Mouse (Mus musculus): Measurements from ENCODE around the gene Irf3. TPM values are rescaled to one million over a fixed set of nuclear protein-coding genes. Genes with fewer than 3 reads are reported as not detected.

Gene Irf3
- polyA plus RNA-seq, 1 experiment from 2014 or later: 73.6 TPM

DNA sequence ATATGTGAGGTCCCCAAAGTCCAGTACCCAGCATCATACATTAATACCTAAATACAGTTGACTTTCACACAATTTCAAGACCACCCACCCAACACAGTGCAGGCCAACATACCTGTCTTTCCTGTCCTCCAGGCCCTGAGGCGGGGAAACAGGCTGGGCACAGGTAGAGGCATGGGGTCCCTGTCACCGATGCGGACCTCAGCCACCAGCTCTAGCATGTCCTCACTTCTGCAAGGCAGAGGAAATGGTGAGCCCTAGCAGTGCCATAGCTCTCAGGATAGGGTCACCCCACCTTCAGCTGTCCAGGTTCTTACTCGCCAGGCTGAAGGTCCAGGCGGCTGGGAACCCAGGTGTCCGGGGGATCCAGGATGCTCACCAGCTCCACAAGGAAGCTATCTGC is 14.6 kb downstream of the Irf3 start:
- WGBS: 96% methylated on average over 6 of the region's 6 CpGs
- no peak for ATAC-seq (replicated peaks; ENCODE audit: extremely low read depth, insufficient read depth, low FRiP score)
- peaks cover 8% of the 10 kb centered on the region for H3K4me1 ChIP-seq (ENCODE audit: control insufficient read depth, insufficient read depth, low read length)
- H3K4me3 ChIP-seq (ENCODE audit: low read length): no peak overlapping the region
- no peak overlapping the region for H3K4me2 ChIP-seq (ENCODE audit: low read depth, low read length)
- H3K9me3 ChIP-seq (replicated peaks; ENCODE audit: control insufficient read depth, low read length): no peaks in the 10 kb centered on the region
- peaks cover 50% of the 10 kb centered on the region for H3K36me3 ChIP-seq (ENCODE audit: control insufficient read depth, insufficient read depth)
- H3K9ac ChIP-seq (ENCODE audit: low read length): no peak overlapping the region
- no peak overlapping the region for H3K27ac ChIP-seq (ENCODE audit: low read length)
- no peaks in the 10 kb centered on the region for H3K27me3 ChIP-seq (ENCODE audit: control insufficient read depth, insufficient read depth, low read length)

DNA sequence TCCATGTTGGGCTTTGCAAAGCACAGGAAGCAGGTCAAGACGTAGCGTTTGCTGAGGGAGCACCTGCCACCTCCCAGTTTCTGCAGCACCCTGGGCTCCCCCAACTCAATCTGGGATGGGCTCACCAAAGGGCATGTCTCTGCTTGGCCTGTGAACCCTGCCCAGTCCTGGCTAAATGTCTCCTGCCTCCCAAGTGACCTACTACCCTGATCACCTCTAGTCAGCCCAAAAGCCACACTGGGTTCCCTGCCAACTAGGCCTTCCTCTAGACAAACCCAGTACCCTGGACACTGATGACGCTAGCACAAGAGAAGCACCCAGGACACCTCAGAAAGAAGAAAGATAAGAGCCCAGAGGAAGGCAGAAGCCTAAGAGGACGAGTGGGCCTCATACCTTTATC is 15.4 kb downstream of the Irf3 start:
- no peak overlapping the region for H3K9ac ChIP-seq (ENCODE audit: low read length)
- 75% methylated on average over 4 of the region's 4 CpGs for WGBS
- no peaks in the 10 kb centered on the region for H3K27me3 ChIP-seq (ENCODE audit: control insufficient read depth, insufficient read depth, low read length)
- no peak overlapping the region for H3K4me3 ChIP-seq (ENCODE audit: low read length)
- peaks cover 8% of the 10 kb centered on the region for H3K4me1 ChIP-seq (ENCODE audit: control insufficient read depth, insufficient read depth, low read length)
- H3K36me3 ChIP-seq (ENCODE audit: control insufficient read depth, insufficient read depth): peaks cover 42% of the 10 kb centered on the region
- no peaks in the 10 kb centered on the region for H3K9me3 ChIP-seq (replicated peaks; ENCODE audit: control insufficient read depth, low read length)
- H3K27ac ChIP-seq (ENCODE audit: low read length): no peak overlapping the region
- H3K4me2 ChIP-seq (ENCODE audit: low read depth, low read length): no peak overlapping the region
- ATAC-seq (replicated peaks; ENCODE audit: extremely low read depth, insufficient read depth, low FRiP score): no peak

DNA sequence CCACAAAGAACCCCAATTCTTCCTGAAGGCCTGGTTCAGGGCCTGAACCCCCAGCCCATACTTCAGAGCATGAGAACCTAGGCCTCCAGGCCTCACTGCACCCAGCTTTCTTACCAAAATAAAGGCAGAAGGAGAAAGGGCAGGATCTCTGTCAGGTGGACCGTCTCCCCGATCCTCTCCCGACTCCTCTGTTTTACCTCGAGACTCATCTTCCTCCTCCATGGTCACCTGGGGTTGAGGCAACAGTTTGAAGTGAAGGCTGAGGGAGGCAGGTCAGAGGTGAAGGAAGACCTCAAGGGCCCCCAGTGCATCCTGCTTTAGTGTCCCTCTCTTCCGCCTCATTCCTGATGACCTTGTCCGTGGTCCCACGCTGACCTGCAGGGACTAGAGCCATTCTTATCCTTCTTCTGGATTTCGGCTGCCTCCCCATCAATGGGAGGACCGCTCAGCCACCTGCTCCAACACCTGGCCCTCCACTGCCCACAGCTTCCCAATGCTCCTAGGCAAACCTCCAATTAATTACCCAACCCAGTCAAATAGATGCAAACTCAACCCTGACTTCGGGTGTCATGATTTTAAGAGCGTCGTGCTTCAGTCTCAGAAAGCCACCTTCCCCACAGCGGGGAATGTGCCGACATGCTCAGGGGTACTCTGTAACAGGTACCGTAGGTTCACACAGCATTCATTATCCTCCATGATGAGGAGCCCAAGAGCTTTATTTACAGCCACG is 16.1 kb downstream of the Irf3 start:
- Histone ChIP-seq H3K9me3 (replicated peaks; ENCODE audit: control insufficient read depth, low read length) (no peaks in the 10 kb centered on the region), H3K36me3 (ENCODE audit: control insufficient read depth, insufficient read depth) (peaks cover 35% of the 10 kb centered on the region), H3K27me3 (ENCODE audit: control insufficient read depth, insufficient read depth, low read length) (no peaks in the 10 kb centered on the region), H3K4me2 (ENCODE audit: low read depth, low read length) (no peak overlapping the region), H3K4me3 (ENCODE audit: low read length) (no peak overlapping the region), H3K4me1 (ENCODE audit: control insufficient read depth, insufficient read depth, low read length) (peaks cover 10% of the 10 kb centered on the region), H3K9ac (ENCODE audit: low read length) (no peak overlapping the region), H3K27ac (ENCODE audit: low read length) (no peak overlapping the region)
- ATAC-seq (replicated peaks; ENCODE audit: extremely low read depth, insufficient read depth, low FRiP score): no peak
- 93% methylated on average over 16 of the region's 16 CpGs for WGBS

DNA sequence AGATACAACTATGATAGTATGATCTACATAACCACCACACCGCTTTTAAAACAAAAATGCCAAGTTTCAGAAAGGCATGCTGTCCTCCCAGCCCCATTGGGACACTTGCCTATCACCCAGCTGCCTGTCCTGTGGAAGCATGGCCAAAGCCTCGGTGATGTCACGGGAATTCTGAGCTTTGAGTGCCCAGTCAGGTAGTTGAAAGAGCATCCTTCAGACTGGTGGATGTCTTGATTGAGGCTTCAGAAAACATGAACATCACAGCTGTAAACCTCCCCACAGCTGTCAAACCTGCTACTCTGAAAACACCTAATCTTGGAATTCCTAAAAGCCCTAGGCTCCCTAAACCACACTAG is 16.6 kb downstream of the Irf3 start:
- 85% methylated on average over 3 of the region's 3 CpGs for WGBS
- Histone ChIP-seq H3K27me3 (ENCODE audit: control insufficient read depth, insufficient read depth, low read length) (no peaks in the 10 kb centered on the region), H3K4me2 (ENCODE audit: low read depth, low read length) (no peak overlapping the region), H3K27ac (ENCODE audit: low read length) (no peak overlapping the region), H3K36me3 (ENCODE audit: control insufficient read depth, insufficient read depth) (peaks cover 31% of the 10 kb centered on the region), H3K4me1 (ENCODE audit: control insufficient read depth, insufficient read depth, low read length) (peaks cover 16% of the 10 kb centered on the region), H3K9me3 (replicated peaks; ENCODE audit: control insufficient read depth, low read length) (no peaks in the 10 kb centered on the region), H3K4me3 (ENCODE audit: low read length) (no peak overlapping the region), H3K9ac (ENCODE audit: low read length) (no peak overlapping the region)
- ATAC-seq (replicated peaks; ENCODE audit: extremely low read depth, insufficient read depth, low FRiP score): no peak

DNA sequence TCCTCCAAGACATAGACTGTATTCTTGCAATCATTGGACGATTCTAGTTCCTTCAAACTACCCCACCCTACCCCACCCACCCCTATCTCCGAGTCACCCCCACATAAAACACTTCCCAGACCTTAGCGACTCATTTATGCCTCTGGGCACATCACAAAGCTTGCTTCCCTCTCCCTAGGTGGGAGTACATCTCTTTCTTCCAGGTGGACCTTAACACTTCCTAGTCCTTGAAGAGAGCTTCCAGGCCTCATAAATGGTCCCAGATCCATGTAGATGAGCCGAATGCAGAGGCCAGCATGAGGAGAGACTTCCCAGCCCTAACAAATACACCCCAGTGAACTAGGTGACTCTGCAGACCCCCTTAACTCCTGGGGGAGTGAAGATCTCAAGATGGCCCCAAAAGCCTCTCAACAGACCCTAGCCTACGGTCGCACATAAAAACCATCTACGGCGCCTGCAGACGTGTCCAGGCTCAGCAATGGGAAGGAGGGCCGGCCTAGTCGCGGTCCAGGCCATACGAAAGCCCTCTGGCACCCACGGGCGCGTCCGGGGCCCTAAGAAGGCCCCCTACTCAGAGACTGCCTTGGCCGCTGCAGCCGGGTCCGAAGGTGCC is 18.0 kb downstream of the Irf3 start:
- Histone ChIP-seq H3K27ac (ENCODE audit: low read length) (peak overlapping the region; percentile 87), H3K9me3 (replicated peaks; ENCODE audit: control insufficient read depth, low read length) (no peaks in the 10 kb centered on the region), H3K36me3 (ENCODE audit: control insufficient read depth, insufficient read depth) (peaks cover 22% of the 10 kb centered on the region), H3K27me3 (ENCODE audit: control insufficient read depth, insufficient read depth, low read length) (no peaks in the 10 kb centered on the region), H3K4me2 (ENCODE audit: low read depth, low read length) (peak overlapping the region; percentile 77), H3K4me3 (ENCODE audit: low read length) (peak overlapping the region; percentile 89), H3K9ac (ENCODE audit: low read length) (peak overlapping the region; percentile 97), H3K4me1 (ENCODE audit: control insufficient read depth, insufficient read depth, low read length) (peaks cover 19% of the 10 kb centered on the region)
- WGBS: under 1% methylated on average over 20 of the region's 20 CpGs
- ATAC-seq (replicated peaks; ENCODE audit: extremely low read depth, insufficient read depth, low FRiP score): no peak

DNA sequence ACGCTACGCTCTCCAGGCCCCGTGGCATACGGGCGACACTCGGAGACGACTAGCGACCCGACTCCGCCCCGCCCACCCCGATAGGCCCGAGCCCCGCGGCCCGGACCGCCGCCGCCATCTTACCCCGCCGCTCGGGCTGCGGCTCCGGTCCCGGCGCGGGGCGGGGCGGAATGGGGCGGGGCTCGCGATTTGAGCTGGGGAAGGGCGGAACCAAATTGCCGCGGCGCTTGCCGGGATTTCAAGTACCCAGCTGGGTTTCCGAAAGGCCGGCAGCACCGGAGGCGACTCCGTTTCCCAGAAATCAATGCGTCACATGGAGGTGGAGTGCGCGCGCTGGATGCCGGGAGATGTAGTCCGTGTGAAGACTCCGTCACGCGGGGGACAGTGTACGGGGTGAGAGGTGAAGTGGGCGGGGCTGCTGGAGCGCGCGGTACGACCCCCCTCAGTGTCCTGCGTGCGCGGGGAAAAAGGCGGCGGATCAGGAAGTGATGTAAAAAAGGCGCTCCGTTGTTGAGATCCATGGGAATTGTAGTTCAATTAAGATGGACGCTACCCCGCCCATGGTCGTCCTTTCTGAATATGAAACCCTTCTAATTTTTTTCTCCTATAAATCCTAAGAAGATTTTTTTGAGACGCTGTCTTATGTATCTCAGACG is 18.6 kb downstream of the Irf3 start, which contains the start of gene Scaf1:
Gene Scaf1 (minus strand): TSS at position 407 of the 656 bp plus-strand sequence.
- Histone ChIP-seq H3K4me1 (ENCODE audit: control insufficient read depth, insufficient read depth, low read length) (peaks cover 19% of the 10 kb centered on the region), H3K4me3 (ENCODE audit: low read length) (peak within 1 kb of the TSS; percentile 89), H3K9me3 (replicated peaks; ENCODE audit: control insufficient read depth, low read length) (no peaks in the 10 kb centered on the region), H3K36me3 (ENCODE audit: control insufficient read depth, insufficient read depth) (peaks cover 17% of the 10 kb centered on the region), H3K4me2 (ENCODE audit: low read depth, low read length) (peak within 1 kb of the TSS; percentile 77), H3K9ac (ENCODE audit: low read length) (peak within 1 kb of the TSS; percentile 97), H3K27ac (ENCODE audit: low read length) (peak within 1 kb of the TSS; percentile 99), H3K27me3 (ENCODE audit: control insufficient read depth, insufficient read depth, low read length) (no peaks in the 10 kb centered on the region)
- WGBS: under 1% methylated on average over 69 of the region's 69 CpGs
- ATAC-seq (replicated peaks; ENCODE audit: extremely low read depth, insufficient read depth, low FRiP score): peak; percentile 81

DNA sequence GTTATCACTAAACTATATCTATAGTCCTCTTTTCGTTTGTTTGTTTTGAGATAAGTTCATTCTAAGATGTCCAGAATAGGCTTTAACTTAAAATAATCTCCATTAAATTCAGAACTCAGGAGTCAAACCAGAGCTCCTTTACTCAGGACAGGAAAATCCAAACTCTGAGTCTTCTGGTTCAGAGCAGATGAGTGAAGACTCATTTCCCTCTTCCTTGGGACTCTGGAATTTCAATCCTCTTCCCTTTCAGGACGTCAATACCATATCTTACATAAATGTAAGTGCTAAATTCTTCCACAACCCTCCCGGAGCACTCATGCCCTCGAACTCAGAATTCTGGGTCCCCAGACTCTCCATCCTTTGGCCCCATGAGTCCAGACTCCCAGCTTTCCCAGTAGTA is 19.3 kb downstream of the Irf3 start:
- Histone ChIP-seq H3K4me3 (ENCODE audit: low read length) (peak overlapping the region; percentile 72), H3K9ac (ENCODE audit: low read length) (peak overlapping the region; percentile 75), H3K27ac (ENCODE audit: low read length) (peak overlapping the region; percentile 99), H3K9me3 (replicated peaks; ENCODE audit: control insufficient read depth, low read length) (no peaks in the 10 kb centered on the region), H3K4me2 (ENCODE audit: low read depth, low read length) (peak overlapping the region; percentile 75), H3K4me1 (ENCODE audit: control insufficient read depth, insufficient read depth, low read length) (peaks cover 19% of the 10 kb centered on the region), H3K27me3 (ENCODE audit: control insufficient read depth, insufficient read depth, low read length) (no peaks in the 10 kb centered on the region), H3K36me3 (ENCODE audit: control insufficient read depth, insufficient read depth) (peaks cover 15% of the 10 kb centered on the region)
- ATAC-seq (replicated peaks; ENCODE audit: extremely low read depth, insufficient read depth, low FRiP score): no peak
- under 1% methylated on average over 4 of the region's 4 CpGs for WGBS

DNA sequence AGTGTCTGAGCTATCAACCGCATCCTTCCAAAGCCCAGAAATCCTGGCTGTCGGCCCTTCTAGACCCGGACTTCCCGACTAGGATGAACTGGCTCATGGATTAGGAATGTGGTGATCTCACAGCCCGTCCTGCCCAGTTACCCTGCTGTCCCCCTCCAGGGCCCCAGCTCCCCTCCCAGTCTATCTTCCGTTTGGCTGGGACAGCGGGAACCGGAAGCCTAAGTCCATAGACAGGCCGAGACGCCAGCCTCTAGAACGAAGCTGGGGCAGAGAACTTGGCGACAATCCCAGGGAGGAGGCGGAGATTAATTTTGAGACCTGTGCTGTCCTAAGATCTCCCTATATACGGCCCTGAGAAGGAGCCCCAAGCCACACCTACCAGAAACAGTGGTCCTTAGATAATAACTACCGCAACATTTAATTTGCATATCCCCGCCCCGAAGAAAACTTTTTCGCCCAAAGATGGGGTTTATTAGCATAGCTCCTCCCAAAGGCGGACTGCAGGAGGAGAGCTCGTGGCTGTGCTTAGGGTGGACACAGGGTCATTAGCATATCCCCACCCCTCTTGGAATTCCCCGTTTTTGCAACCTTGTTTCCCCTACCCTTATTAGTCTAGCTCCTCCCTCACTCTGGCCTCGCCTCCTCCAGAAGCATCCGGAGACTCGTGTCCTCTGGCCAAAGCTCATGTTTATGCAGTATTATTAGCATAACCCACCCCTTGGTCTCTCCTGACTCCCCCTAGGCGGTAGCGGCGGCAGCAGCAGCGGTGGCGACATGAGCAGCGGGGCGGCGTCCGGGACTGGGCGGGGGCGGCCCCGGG is 20.0 kb downstream of the Irf3 start, which contains the start of gene Rras:
Gene Rras (plus strand): TSS at position 720 of the 820 bp plus-strand sequence.
- Histone ChIP-seq H3K9me3 (replicated peaks; ENCODE audit: control insufficient read depth, low read length) (no peaks in the 10 kb centered on the region), H3K27me3 (ENCODE audit: control insufficient read depth, insufficient read depth, low read length) (no peaks in the 10 kb centered on the region), H3K27ac (ENCODE audit: low read length) (peak within 1 kb of the TSS; percentile 99), H3K4me3 (ENCODE audit: low read length) (peak within 1 kb of the TSS; percentile 72), H3K9ac (ENCODE audit: low read length) (peak within 1 kb of the TSS; percentile 84), H3K4me2 (ENCODE audit: low read depth, low read length) (peak within 1 kb of the TSS; percentile 75), H3K4me1 (ENCODE audit: control insufficient read depth, insufficient read depth, low read length) (peaks cover 19% of the 10 kb centered on the region), H3K36me3 (ENCODE audit: control insufficient read depth, insufficient read depth) (peaks cover 8% of the 10 kb centered on the region)
- ATAC-seq (replicated peaks; ENCODE audit: extremely low read depth, insufficient read depth, low FRiP score): peak; percentile 88
- WGBS: under 1% methylated on average over 36 of the region's 36 CpGs

Data from heart, embryonic 16.5 days (tissue).